Mouse (Mus musculus) ES-Bruce4 (cell line): Measurements from ENCODE around the gene Fgfrl1. TPM values are rescaled to one million over a fixed set of nuclear protein-coding genes. Genes with fewer than 3 reads are reported as not detected.

Experiments used
- H3K27ac ChIP-seq: 2 replicates; pipeline ENCODE4 v1.5.1; 2012; ENCODE audit warnings: low read length, inconsistent platforms; ENCODE audit not compliant: insufficient read depth
- H3K27me3 ChIP-seq: 2 replicates; pipeline ENCODE4 v1.6.1; 2012; ENCODE audit warnings: mild to moderate bottlenecking, low read length, inconsistent platforms; ENCODE audit not compliant: control insufficient read depth, poor library complexity, insufficient read depth, severe bottlenecking
- H3K36me3 ChIP-seq: 2 replicates; pipeline ENCODE4 v1.6.1; 2012; ENCODE audit warnings: inconsistent platforms, mild to moderate bottlenecking, low read length, moderate library complexity; ENCODE audit not compliant: control insufficient read depth, poor library complexity, insufficient read depth, severe bottlenecking
- H3K4me1 ChIP-seq: one replicate; pipeline ENCODE4 v1.8.1; 2011; ENCODE audit warnings: low read length; ENCODE audit not compliant: control insufficient read depth, insufficient read depth
- H3K4me3 ChIP-seq: 2 replicates; pipeline ENCODE4 v1.5.1; 2011; ENCODE audit warnings: low read depth, mild to moderate bottlenecking, low read length
- H3K9ac ChIP-seq: 2 replicates; pipeline ENCODE4 v1.6.1; 2012; ENCODE audit warnings: low read depth, mild to moderate bottlenecking, inconsistent platforms; ENCODE audit not compliant: poor library complexity, severe bottlenecking
- H3K9me3 ChIP-seq: replicated peaks from 2 replicates; pipeline ENCODE4 v1.6.1; 2012; ENCODE audit warnings: mild to moderate bottlenecking, low read length, inconsistent platforms; ENCODE audit not compliant: control insufficient read depth, poor library complexity, insufficient read depth, severe bottlenecking
- CTCF ChIP-seq: IDR thresholded peaks from one replicate; pipeline ENCODE4 v1.8.1; 2011; ENCODE audit warnings: low read depth, low read length
- EP300 ChIP-seq: IDR thresholded peaks from 2 replicates; pipeline ENCODE4 v1.6.1; 2011; ENCODE audit warnings: low read depth, low read length; ENCODE audit not compliant: insufficient read depth
- POLR2A ChIP-seq: IDR thresholded peaks from one replicate; pipeline ENCODE4 v1.8.1; 2011; ENCODE audit warnings: low read length; ENCODE audit not compliant: insufficient read depth
- polyA plus RNA-seq: library from polyadenylated mRNA; stranded (reverse); fragments of >200 nt; gene quantifications from 2 replicates; pipeline ENCODE4 v1.2.4, GENCODE M21; 2011; ENCODE audit warnings: low read depth; ENCODE audit not compliant: missing spikeins, insufficient read depth, insufficient read length

Fgfrl1 gene
- polyA plus RNA-seq, 1 experiment: 8.9 TPM

GRCm38 (mm10) chr5:108719761-108720160 lies 27.6 kb downstream of the Fgfrl1 start:
- Histone ChIP-seq H3K4me3 (no peak overlapping the region), H3K9me3 (no peaks in the 10 kb centered on the region), H3K9ac (no peak overlapping the region), H3K27me3 (no peaks in the 10 kb centered on the region; the same call in 1 of the 2 replicates), H3K27ac (no peak overlapping the region), H3K36me3 (no peaks in the 10 kb centered on the region), H3K4me1 (no peaks in the 10 kb centered on the region)
- TF ChIP-seq EP300: no peak
- TF ChIP-seq POLR2A: no peak
- TF ChIP-seq CTCF: no peak

DNA sequence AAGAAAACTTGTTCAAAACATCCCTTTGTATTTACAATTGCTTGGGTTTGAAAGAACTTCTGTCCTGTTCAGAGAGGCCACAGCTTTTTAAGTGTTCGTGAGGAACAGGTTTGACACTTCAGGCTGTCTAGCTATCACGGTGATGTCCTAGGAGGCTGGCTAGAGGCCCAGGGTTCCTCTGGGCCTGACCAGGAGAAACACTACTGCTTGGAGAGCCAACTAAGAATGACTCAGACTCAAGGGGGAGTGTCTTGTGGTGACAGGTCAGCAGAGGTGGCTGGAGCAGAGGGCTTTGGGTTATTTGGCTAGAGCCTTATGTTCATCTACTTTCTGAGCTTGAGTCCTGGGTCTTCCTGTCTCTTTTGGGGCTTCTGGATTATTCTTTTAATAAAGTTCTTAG lies 31.8 kb downstream of the Fgfrl1 start:
- H3K27ac ChIP-seq: no peak overlapping the region
- no peak for TF ChIP-seq EP300
- TF ChIP-seq POLR2A: no peak
- no peak for TF ChIP-seq CTCF

DNA sequence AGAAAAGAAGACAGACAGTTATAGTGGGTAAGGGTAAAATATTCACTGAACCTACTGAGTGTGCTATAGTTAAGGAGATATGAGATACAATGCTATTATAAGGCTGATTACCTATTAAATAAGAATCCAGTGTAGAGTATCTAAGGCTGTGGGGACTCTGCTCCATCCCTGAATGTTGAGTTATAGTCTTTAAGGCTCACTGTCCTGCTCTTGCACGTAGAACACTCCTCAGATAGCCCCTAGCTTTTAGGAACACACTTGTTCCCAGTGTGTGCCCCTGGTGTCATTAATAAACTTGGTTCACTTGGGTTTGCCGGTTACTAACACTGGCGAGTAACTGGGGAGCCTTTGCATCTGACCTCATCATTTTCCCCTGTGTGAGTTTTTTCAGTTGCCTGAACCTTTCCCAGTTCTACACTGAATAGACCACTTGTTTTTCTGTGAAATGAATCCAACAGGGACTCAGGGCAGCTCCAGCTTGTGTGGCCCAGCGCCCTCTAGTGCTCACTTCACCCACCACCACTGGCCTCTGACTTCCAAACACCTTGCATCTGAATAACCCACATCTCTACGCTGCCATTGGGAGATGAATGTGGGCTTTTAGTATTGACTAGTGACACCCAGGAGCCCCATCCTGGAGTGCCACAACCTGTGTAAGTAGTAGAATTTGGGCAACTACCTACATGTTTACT lies 34.5 kb downstream of the Fgfrl1 start:
- H3K4me1 ChIP-seq: no peaks in the 10 kb centered on the region
- no peaks in the 10 kb centered on the region for H3K36me3 ChIP-seq
- no peak overlapping the region for H3K4me3 ChIP-seq
- no peak overlapping the region for H3K27ac ChIP-seq
- no peaks in the 10 kb centered on the region for H3K9me3 ChIP-seq
- no peak overlapping the region for H3K9ac ChIP-seq
- TF ChIP-seq CTCF (peak; percentile 89), POLR2A (no peak), EP300 (no peak)
- H3K27me3 ChIP-seq: no peaks in the 10 kb centered on the region; the same call in 1 of the 2 replicates

More for the DNA sequence above, 31.8 kb downstream of the Fgfrl1 start:
- no peaks in the 10 kb centered on the region; the same call in 1 of the 2 replicates for H3K27me3 ChIP-seq
- no peaks in the 10 kb centered on the region for H3K4me1 ChIP-seq
- H3K4me3 ChIP-seq: no peak overlapping the region
- no peaks in the 10 kb centered on the region for H3K9me3 ChIP-seq
- no peaks in the 10 kb centered on the region for H3K36me3 ChIP-seq
- H3K9ac ChIP-seq: no peak overlapping the region

- Histone ChIP-seq H3K36me3 (no peaks in the 10 kb centered on the region), H3K27ac (no peak overlapping the region), H3K4me3 (no peak overlapping the region), H3K9me3 (no peaks in the 10 kb centered on the region), H3K27me3 (no peaks in the 10 kb centered on the region; the same call in 1 of the 2 replicates), H3K4me1 (no peaks in the 10 kb centered on the region), H3K9ac (no peak overlapping the region)
- TF ChIP-seq EP300: no peak
- no peak for TF ChIP-seq CTCF
- no peak for TF ChIP-seq POLR2A
Observed at GRCm38 (mm10) chr5:108727425-108727824, 35.2 kb downstream of the Fgfrl1 start.

DNA sequence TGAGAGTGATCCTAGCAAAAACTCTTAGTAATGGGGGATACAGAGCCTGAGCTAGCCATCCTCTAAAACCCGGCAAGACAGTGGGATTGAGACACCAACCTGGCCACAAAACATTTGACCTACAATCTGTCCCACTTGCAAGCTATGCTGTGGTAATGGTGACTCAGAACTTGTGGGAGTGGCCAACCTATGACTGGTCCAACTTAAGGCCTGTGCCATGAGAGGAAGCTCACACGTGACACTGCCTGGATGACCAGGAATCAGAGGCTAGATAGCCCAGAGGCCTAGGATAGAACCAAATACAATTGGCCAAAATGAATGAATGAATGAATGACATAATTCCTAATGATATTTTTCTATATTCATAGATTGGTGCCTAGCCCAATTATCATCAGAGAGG lies 49.7 kb downstream of the Fgfrl1 start:
- no peaks in the 10 kb centered on the region for H3K4me1 ChIP-seq
- TF ChIP-seq POLR2A (no peak), EP300 (no peak), CTCF (no peak)
- H3K9ac ChIP-seq: no peak overlapping the region
- no peaks in the 10 kb centered on the region for H3K27me3 ChIP-seq
- no peaks in the 10 kb centered on the region for H3K36me3 ChIP-seq
- no peak overlapping the region for H3K4me3 ChIP-seq
- no peaks in the 10 kb centered on the region for H3K9me3 ChIP-seq
- H3K27ac ChIP-seq: no peak overlapping the region

DNA sequence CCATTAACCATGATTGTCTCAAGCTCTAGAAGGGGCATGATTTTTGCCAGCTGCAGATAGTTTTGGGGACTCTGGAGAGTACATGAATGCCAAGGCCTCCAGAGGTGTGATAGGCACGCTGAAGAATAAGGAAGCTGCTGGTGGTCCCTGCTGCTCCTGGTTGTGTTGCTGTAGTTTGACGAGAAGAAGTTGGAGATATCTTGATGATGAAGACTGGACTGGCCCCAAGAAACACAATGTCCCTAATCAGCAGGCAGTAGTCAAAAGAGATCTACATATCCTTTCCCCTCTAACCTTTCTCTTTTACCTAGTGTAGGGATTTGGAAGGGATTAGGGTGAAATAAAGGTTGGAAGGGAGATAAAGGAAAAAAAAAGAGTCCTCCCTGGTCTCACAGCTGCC lies 50.4 kb downstream of the Fgfrl1 start:
- H3K4me3 ChIP-seq: no peak overlapping the region

More for the DNA sequence above, 50.4 kb downstream of the Fgfrl1 start:
- TF ChIP-seq CTCF: no peak
- no peak for TF ChIP-seq POLR2A
- TF ChIP-seq EP300: no peak
- H3K27ac ChIP-seq: no peak overlapping the region
- H3K36me3 ChIP-seq: no peaks in the 10 kb centered on the region
- H3K9ac ChIP-seq: no peak overlapping the region
- no peaks in the 10 kb centered on the region for H3K4me1 ChIP-seq
- H3K27me3 ChIP-seq: no peaks in the 10 kb centered on the region
- H3K9me3 ChIP-seq: no peaks in the 10 kb centered on the region
